Mouse (Mus musculus) midbrain, postnatal 0 days (tissue): ENCODE data around the gene Ecm1. TPM values are rescaled to one million over a fixed set of nuclear protein-coding genes. Genes with fewer than 3 reads are reported as not detected.
A peak's percentile ranks its signal among the peaks of the same experiment; 100 is the strongest.

ENCODE experiments used
- ATAC-seq: fragments of 200-750 bp; cut with Nextera tagmentation; 2 replicates; pipeline ENCODE4 v1.8.0; 2017; ENCODE audit warnings: moderate number of reproducible peaks, mild to moderate bottlenecking, moderate TSS enrichment, moderate library complexity; ENCODE audit not compliant: low FRiP score
- DNase-seq: peaks from one replicate; pipeline ENCODE4 v3.0.0-alpha.2; 2015; ENCODE audit warnings: low spot score
- H3K27ac ChIP-seq: fragments of 300-500 bp; sonication (generic); 2 replicates; pipeline ENCODE4 v1.5.1; 2014; ENCODE audit warnings: low read depth, mild to moderate bottlenecking, low read length, mixed read lengths
- H3K27me3 ChIP-seq: fragments of 300-500 bp; sonication (generic); 2 replicates; pipeline ENCODE4 v1.6.1; 2014; ENCODE audit warnings: low read length, control low read depth, mixed read lengths; ENCODE audit not compliant: insufficient read depth
- H3K36me3 ChIP-seq: fragments of 300-500 bp; sonication (generic); 2 replicates; pipeline ENCODE4 v1.6.1; 2014; ENCODE audit warnings: low read length, control low read depth, mixed read lengths; ENCODE audit not compliant: insufficient read depth
- H3K4me1 ChIP-seq: fragments of 300-500 bp; sonication (generic); 2 replicates; pipeline ENCODE4 v1.6.1; 2014; ENCODE audit warnings: mild to moderate bottlenecking, control low read depth, antibody characterized with exemption, low read length, mixed read lengths; ENCODE audit not compliant: insufficient read depth
- H3K4me2 ChIP-seq: fragments of 300-500 bp; sonication (generic); 2 replicates; pipeline ENCODE4 v1.6.1; 2014; ENCODE audit warnings: low read depth, mild to moderate bottlenecking, low read length, mixed read lengths; ENCODE audit not compliant: poor library complexity, severe bottlenecking
- H3K4me3 ChIP-seq: fragments of 300-500 bp; sonication (generic); 2 replicates; pipeline ENCODE4 v1.5.1; 2014; ENCODE audit warnings: low read depth, mild to moderate bottlenecking, low read length, moderate library complexity
- H3K9ac ChIP-seq: fragments of 300-500 bp; sonication (generic); replicated peaks from 2 replicates; pipeline ENCODE4 v1.6.1; 2014; ENCODE audit warnings: mild to moderate bottlenecking, low read length, moderate library complexity, mixed read lengths; ENCODE audit not compliant: poor library complexity, severe bottlenecking
- H3K9me3 ChIP-seq: fragments of 300-500 bp; sonication (generic); 2 replicates; pipeline ENCODE4 v1.6.1; 2016; ENCODE audit warnings: low read length, control low read depth
- CTCF ChIP-seq: IDR thresholded peaks from 2 replicates; pipeline ENCODE4 v1.5.1; 2016; ENCODE audit warnings: antibody characterized with exemption, mild to moderate bottlenecking
- WGBS: fragments of 180-500 bp; shearing (Covaris S2); extraction: QIAGEN DNeasy Blood & Tissue Kit; methylation state at CpG from one replicate; pipeline ENCODE4 v1.1.7; 2014; 5-methylcytosine and 5-hydroxymethylcytosine counted together
- polyA plus RNA-seq: library from polyadenylated mRNA; unstranded; fragments of >200 nt; fragmentation: Nextera tagmentation; extraction: Ambion mirVana; gene quantifications from 2 replicates; pipeline ENCODE4 v1.2.1, GENCODE M21; 2015
- total RNA-seq: library from RNA; depleted of rRNA; stranded (reverse); fragments of >200 nt; gene quantifications from 2 replicates; pipeline ENCODE4 v1.2.3, GENCODE M21; 2014

Gene Ecm1
- total and polyA plus RNA-seq, 2 experiments from 2014 or later: 9.9 to 10.8 TPM

DNA sequence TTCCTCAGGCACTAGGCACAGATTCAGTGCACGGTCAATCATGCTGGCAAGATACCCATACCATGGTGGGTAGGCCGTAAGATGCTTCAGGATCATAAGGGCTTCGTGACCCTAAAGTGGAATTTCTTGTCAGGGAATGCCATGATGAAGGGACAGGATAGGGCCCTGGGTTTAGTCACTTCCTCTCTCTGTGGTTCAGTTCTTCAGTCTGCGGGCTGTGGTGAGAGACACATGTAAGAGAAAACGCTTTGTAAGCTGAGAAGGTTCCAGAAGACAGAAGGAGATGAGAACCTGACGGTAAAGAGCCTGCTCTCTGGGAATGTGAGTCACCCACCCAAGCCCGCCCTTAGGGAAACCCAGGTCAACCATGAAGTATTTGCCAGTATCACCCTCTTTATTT, 31.9 kb downstream of the Ecm1 start:
- 91% methylated on average over 7 of the region's 7 CpGs for WGBS
- H3K4me2 ChIP-seq: no peak overlapping the region

DNA sequence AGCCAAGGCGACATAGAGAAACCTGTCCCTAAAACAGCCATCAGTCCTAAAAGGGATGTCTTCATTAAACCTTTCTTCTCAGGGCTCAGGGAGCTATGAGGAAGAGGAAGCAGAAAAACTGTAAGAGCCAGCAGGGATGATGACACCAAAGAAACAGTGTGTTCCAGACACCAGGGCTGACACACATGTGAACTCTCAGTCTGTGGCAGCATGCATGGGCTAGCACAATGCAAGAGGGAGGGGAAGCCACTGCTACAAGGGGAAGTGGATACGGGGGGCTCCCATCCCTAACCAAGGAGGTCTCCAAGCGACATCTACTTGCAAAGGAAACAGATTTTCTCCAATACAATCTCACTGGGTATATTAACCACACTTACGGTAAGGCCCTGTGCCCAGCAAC, 33.1 kb downstream of the Ecm1 start:
- Histone ChIP-seq H3K27me3 (no peaks in the 10 kb centered on the region), H3K27ac (no peak overlapping the region), H3K4me1 (peaks cover 4% of the 10 kb centered on the region; the same call in 1 of the 2 replicates), H3K9me3 (no peaks in the 10 kb centered on the region), H3K4me3 (no peak overlapping the region), H3K4me2 (no peak overlapping the region), H3K36me3 (no peaks in the 10 kb centered on the region), H3K9ac (no peak overlapping the region)
- no peak for DNase-seq
- WGBS: 88% methylated on average over 4 of the region's 4 CpGs
- TF ChIP-seq CTCF: no peak
- ATAC-seq: no peak

More for the DNA sequence above, 31.9 kb downstream of the Ecm1 start:
- Histone ChIP-seq H3K27ac (no peak overlapping the region), H3K27me3 (no peaks in the 10 kb centered on the region), H3K9me3 (no peaks in the 10 kb centered on the region), H3K4me1 (no peaks in the 10 kb centered on the region), H3K9ac (no peak overlapping the region), H3K4me3 (no peak overlapping the region), H3K36me3 (no peaks in the 10 kb centered on the region)
- DNase-seq (no peak), ATAC-seq (no peak)
- no peak for TF ChIP-seq CTCF

DNA sequence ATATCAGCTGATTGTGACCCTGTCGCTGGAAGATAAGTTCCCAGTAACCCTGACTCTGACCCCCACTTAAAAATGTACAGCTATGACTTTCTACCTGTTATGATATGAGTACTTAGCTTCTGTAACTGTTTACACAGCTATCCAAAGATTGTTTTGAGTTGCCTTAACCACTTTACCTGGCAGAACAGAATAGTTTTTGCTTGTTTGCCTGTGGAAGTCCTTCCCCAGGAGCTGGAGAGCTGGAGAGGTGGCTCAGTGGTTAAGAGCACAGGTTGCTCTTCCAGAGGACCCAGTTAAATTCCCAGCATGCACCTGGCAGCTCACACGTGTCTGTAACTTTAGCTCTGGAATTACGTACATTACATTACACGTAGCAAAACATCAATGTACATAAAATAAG, 34.8 kb downstream of the Ecm1 start:
- no peak overlapping the region for H3K9ac ChIP-seq
- H3K4me1 ChIP-seq: peaks cover 4% of the 10 kb centered on the region; the same call in 1 of the 2 replicates
- no peaks in the 10 kb centered on the region for H3K27me3 ChIP-seq
- H3K27ac ChIP-seq: no peak overlapping the region
- DNase-seq (no peak), ATAC-seq (no peak)
- H3K36me3 ChIP-seq: no peaks in the 10 kb centered on the region
- H3K4me3 ChIP-seq: no peak overlapping the region
- H3K4me2 ChIP-seq: no peak overlapping the region
- H3K9me3 ChIP-seq: no peaks in the 10 kb centered on the region
- no peak for TF ChIP-seq CTCF
- WGBS: 87% methylated on average over 4 of the region's 4 CpGs

GRCm38 (mm10) chr3:95703276-95703675, 36.1 kb downstream of the Ecm1 start:
- Histone ChIP-seq H3K4me3 (no peak overlapping the region), H3K36me3 (no peaks in the 10 kb centered on the region), H3K9ac (no peak overlapping the region), H3K4me1 (peaks cover 4% of the 10 kb centered on the region; the same call in 1 of the 2 replicates), H3K27ac (no peak overlapping the region), H3K4me2 (no peak overlapping the region), H3K9me3 (no peaks in the 10 kb centered on the region), H3K27me3 (no peaks in the 10 kb centered on the region)
- no peak for DNase-seq
- WGBS: 93% methylated on average over 3 of the region's 3 CpGs
- TF ChIP-seq CTCF: no peak
- no peak for ATAC-seq

DNA sequence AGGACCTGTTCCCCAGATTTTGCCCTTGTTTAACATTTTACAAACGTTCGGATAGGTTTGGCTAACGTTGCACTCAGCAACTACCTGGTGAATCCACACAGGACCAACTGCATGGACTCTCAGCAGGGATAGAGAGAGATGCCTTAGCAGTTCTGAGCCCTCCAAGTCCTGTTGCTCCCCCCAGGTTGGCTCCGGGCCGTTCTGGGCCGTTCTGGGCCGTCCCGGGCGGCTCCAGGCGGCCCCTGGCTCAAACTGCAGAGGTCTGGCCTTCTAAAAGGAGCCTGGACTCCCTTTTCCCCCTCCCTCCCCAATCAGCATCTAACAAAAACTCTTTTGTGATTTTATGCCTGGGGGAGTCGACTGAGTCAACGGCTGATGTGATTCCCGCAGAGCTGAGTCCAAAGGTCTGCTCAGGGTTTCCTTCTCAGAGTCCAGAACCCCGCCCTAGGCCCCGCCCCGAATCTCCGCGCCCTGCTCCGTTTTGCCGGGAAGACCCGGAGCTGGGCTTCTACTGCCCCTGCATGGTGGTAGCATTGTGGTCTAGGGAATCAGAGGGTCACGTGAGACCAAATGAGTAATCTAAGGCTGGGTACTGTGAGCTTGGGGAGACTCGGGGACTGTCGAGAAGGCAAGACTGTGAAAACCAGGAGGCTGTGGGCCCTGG, 37.4 kb downstream of the Ecm1 start:
- Histone ChIP-seq H3K9me3 (no peaks in the 10 kb centered on the region), H3K27me3 (no peaks in the 10 kb centered on the region), H3K27ac (no peak overlapping the region), H3K4me2 (peak overlapping the region; percentile 42), H3K4me1 (peaks cover 4% of the 10 kb centered on the region; the same call in 1 of the 2 replicates), H3K36me3 (no peaks in the 10 kb centered on the region), H3K9ac (peak overlapping the region; percentile 48), H3K4me3 (peak overlapping the region; percentile 12)
- peak; percentile 31; the same call in 1 of the 2 replicates for TF ChIP-seq CTCF
- peak; percentile 71 for ATAC-seq
- DNase-seq: peak; percentile 57
- 5% methylated on average over 24 of the region's 24 CpGs for WGBS

DNA sequence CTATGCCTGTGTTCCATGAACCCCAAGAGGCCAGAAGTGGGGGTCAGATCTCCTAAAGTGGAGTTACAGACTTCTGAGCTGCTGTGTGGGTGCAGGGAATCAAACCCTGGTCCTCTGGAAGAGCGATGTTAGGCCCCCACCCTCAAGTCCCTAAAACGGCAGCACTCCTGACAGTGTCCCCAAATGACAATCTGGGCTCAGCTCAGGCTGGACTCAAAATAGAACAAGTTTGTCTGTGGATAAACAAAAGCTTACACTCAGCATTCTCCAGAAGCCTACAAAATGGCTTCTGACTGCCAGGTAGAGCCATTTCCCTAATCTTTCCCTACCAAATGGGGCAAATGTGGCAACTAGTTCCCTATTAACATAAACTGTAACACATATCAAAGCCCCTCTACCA, 38.3 kb downstream of the Ecm1 start:
- H3K4me2 ChIP-seq: no peak overlapping the region
- H3K4me1 ChIP-seq: peaks cover 4% of the 10 kb centered on the region; the same call in 1 of the 2 replicates
- no peak overlapping the region for H3K9ac ChIP-seq
- DNase-seq (no peak), ATAC-seq (no peak)
- H3K27me3 ChIP-seq: no peaks in the 10 kb centered on the region
- no peak overlapping the region for H3K4me3 ChIP-seq
- 88% methylated on average over 2 of the region's 2 CpGs for WGBS
- H3K27ac ChIP-seq: no peak overlapping the region
- no peak for TF ChIP-seq CTCF
- H3K36me3 ChIP-seq: no peaks in the 10 kb centered on the region
- H3K9me3 ChIP-seq: no peaks in the 10 kb centered on the region
